12 mouse cellular contexts compared by ENCODE assay signal in the genomic region with DNA sequence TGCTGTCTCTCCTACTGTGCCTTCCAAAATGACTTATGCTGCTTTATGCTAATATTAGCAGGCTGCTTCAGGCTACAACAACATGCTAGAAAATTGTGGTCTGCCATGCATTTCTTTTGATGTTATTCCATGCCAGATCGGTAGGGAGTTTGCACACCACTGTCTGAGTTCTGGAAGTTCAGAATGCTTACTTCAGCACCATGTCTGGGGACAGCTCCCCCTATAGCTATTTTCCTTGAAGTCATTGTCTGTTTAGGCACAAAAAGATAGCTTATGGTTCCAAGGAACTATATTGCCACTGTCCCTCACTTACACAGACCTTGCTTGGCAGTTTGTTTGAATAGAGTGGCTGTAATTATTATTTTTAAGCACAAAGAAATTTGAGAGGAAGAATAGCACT.
A peak's percentile ranks its signal among the peaks of the same experiment; 100 is the strongest.
DNase-seq lines count a peak whose midpoint lies in the region; ATAC-seq and TF ChIP-seq lines count a peak whose summit lies in the region.
"Had no signal": no experiment of that assay in that cellular context is flagged by ENCODE, and none has a peak within 500 bp of the region (broad histone marks: within the 10 kb centered on the region; RNA-seq: fewer than 3 reads in every experiment).

No protein-coding gene starts in this region.

- ATAC-seq in monocyte, adult 5-6 weeks (replicated peaks; ENCODE audit: insufficient number of reproducible peaks, low FRiP score, low TSS enrichment, poor library complexity, severe bottlenecking) = no peak

- WGBS in kidney, adult 2 months = 21% methylated on average over 1 of the region's 1 CpGs
- 45% methylated on average over 1 of the region's 1 CpGs for WGBS in limb, embryonic 10.5 days

- no peak for TF ChIP-seq POLR2A in kidney, adult 2 months (IDR thresholded peaks at IDR 0.05; ENCODE audit: low read depth, low read length)
- no peak for TF ChIP-seq POLR2A in brain, embryonic 14.5 days (IDR thresholded peaks at IDR 0.05; ENCODE audit: borderline replicate concordance, extremely low read depth, insufficient read depth, insufficient read length, poor library complexity, severe bottlenecking)

- H3K4me3 ChIP-seq in kidney, adult 2 months (ENCODE audit: insufficient read depth, low read depth, low read length) = no peak overlapping the region
- H3K4me3 ChIP-seq in limb, embryonic 10.5 days = no peak overlapping the region
- H3K4me3 ChIP-seq: heart, embryonic 15.5 days; liver, embryonic 13.5 days; stomach, embryonic 15.5 days had no signal

- H3K36me3 ChIP-seq in kidney, adult 2 months (ENCODE audit: control insufficient read depth, insufficient read depth, low read length) = no peaks in the 10 kb centered on the region
- H3K36me3 ChIP-seq in limb, embryonic 10.5 days = no peaks in the 10 kb centered on the region
- H3K36me3 ChIP-seq: heart, embryonic 15.5 days; liver, embryonic 13.5 days; stomach, embryonic 15.5 days had no signal

- no peaks in the 10 kb centered on the region for H3K27me3 ChIP-seq in kidney, adult 2 months (replicated peaks; ENCODE audit: control insufficient read depth, insufficient read depth, low read length)
- no peaks in the 10 kb centered on the region for H3K27me3 ChIP-seq in limb, embryonic 10.5 days (ENCODE audit: low read depth, poor library complexity, severe bottlenecking)
- H3K27me3 ChIP-seq: heart, embryonic 15.5 days; liver, embryonic 13.5 days; stomach, embryonic 15.5 days had no signal

- DNase-seq in adrenal gland, adult (ENCODE audit: inconsistent age in 2 of 2, low spot score in 1 of 2) = peak; percentile 3 to 42
- DNase-seq in adrenal gland, adult 8-10 months = no peak
- peak; percentile 1 for DNase-seq in kidney, postnatal 14 days
- no peak for DNase-seq in kidney, adult 2 months
- peak; percentile 64 for DNase-seq in brain, embryonic 14.5 days (ENCODE audit: low read depth)
- DNase-seq in limb, embryonic 10.5 days (ENCODE audit: low spot score) = peak; percentile 48
- no peak for DNase-seq in spleen, postnatal 14 days (ENCODE audit: low spot score in 2 of 2)
- DNase-seq: cerebellum, adult 9-10 months; liver, embryonic 13.5 days had no signal

- no peak overlapping the region for H3K27ac ChIP-seq in kidney, adult 2 months (ENCODE audit: insufficient read depth, low read depth, low read length)
- H3K27ac ChIP-seq in limb, embryonic 10.5 days = no peak overlapping the region
- H3K27ac ChIP-seq: heart, embryonic 15.5 days; liver, embryonic 13.5 days; stomach, embryonic 15.5 days had no signal

- no peaks in the 10 kb centered on the region for H3K4me1 ChIP-seq in kidney, adult 2 months (ENCODE audit: control insufficient read depth, insufficient read depth, low read length)
- no peaks in the 10 kb centered on the region for H3K4me1 ChIP-seq in limb, embryonic 10.5 days
- H3K4me1 ChIP-seq: heart, embryonic 15.5 days; liver, embryonic 13.5 days; stomach, embryonic 15.5 days had no signal

- TF ChIP-seq CTCF in kidney, adult 2 months (conservative IDR thresholded peaks at IDR 0.05; ENCODE audit: insufficient read depth, insufficient read length, low read depth, low read length) = no peak
- TF ChIP-seq CTCF in brain, embryonic 14.5 days (IDR thresholded peaks at IDR 0.05; ENCODE audit: borderline replicate concordance, extremely low read depth, insufficient read depth, insufficient read length) = peak; percentile 3; the same call in 1 of the 2 replicates

- H3K9me3 ChIP-seq in limb, embryonic 10.5 days (replicated peaks) = no peaks in the 10 kb centered on the region
- H3K9me3 ChIP-seq: heart, embryonic 15.5 days; liver, embryonic 13.5 days; stomach, embryonic 15.5 days had no signal

Comparison
In these comparisons a context has a peak if more than half of its experiments do, and no peak if none do; other contexts are left out.
1. DNase-seq: peak in adrenal gland, adult (2 of 2), kidney, postnatal 14 days (single experiment), brain, embryonic 14.5 days (single experiment) and limb, embryonic 10.5 days (single experiment); none in adrenal gland, adult 8-10 months (single experiment), kidney, adult 2 months (single experiment) and spleen, postnatal 14 days (0 of 2).